Mouse (Mus musculus) E14TG2a.4 (cell line): ENCODE data around the gene Mphosph9.

ENCODE experiments used
- H3K27me3 ChIP-seq: 2 replicates; pipeline ENCODE4 v1.6.1; 2014; ENCODE audit warnings: low read length, control low read depth; ENCODE audit not compliant: insufficient read depth
- H3K36me3 ChIP-seq: 2 replicates; pipeline ENCODE4 v1.6.1; 2014; ENCODE audit warnings: low read length, control low read depth; ENCODE audit not compliant: insufficient read depth
- H3K4me1 ChIP-seq: replicated peaks from 2 replicates; pipeline ENCODE4 v1.6.1; 2014; ENCODE audit warnings: low read depth, low read length, control low read depth
- H3K4me3 ChIP-seq: replicated peaks from 2 replicates; pipeline ENCODE4 v1.5.1; 2014; ENCODE audit warnings: mild to moderate bottlenecking, low read length
- H3K9me3 ChIP-seq: 2 replicates; pipeline ENCODE4 v1.6.1; 2014; ENCODE audit warnings: low read length, control low read depth
- CTCF ChIP-seq: conservative IDR thresholded peaks from 2 replicates; pipeline ENCODE4 v1.5.1; 2014; ENCODE audit warnings: low read length
- NANOG ChIP-seq: IDR thresholded peaks from 2 replicates; pipeline ENCODE4 v1.6.1; 2014; ENCODE audit warnings: borderline replicate concordance, low read length, mixed read lengths
- POU5F1 ChIP-seq: IDR thresholded peaks from 2 replicates; pipeline ENCODE4 v1.6.1; 2014; ENCODE audit warnings: low read length, borderline replicate concordance

The Mphosph9 gene

GRCm38 (mm10) chr5:124249614-124250591, 77.9 kb downstream of the Mphosph9 start, which contains the start of gene Pitpnm2:
TSS of gene Pitpnm2 (minus strand) at chr5:124249760.
- TF ChIP-seq CTCF: no peak
- TF ChIP-seq NANOG: no peak
- no peak for TF ChIP-seq POU5F1

DNA sequence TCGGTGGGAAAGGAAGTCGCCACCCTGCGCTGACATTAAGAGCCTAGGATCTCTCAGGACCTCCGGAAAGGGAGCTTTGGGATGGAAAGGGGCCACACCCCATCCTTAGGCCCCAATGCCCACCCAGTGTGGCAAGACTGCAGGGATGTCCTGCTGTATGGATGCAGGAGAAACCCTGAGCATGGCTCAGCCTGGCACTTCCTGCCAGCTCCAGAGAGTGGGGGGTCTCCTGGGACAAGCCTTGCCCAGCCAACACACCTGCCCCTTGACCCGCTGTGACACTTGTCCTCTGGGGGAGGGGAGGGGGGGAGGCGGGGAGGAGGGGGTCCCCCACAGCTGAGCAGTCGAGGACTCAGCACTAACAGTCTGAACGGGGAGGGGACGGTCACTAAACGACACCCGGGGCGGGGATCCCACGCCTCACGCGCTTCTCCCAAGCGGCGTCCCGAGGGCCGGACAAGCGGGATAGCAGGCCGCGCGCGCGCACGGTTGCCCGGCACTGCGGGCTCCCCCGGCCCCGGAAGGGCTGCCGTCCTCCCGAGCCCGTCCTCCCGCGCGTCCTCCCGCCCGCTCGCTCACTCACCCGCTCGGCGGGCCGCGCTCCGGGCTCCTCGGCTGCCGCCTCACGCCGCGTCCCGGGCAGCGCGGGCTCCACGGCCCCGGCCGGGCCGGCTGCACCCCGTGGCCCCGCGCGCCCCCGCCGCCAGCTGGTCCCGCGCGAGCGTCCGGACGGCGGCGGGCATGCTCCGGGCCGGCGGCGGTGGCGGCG, 78.7 kb downstream of the Mphosph9 start:
- peaks cover 49% of the 10 kb centered on the region for H3K4me1 ChIP-seq
- H3K27me3 ChIP-seq: peaks cover 33% of the 10 kb centered on the region
- TF ChIP-seq CTCF: no peak
- TF ChIP-seq POU5F1: no peak
- no peak for TF ChIP-seq NANOG
- H3K9me3 ChIP-seq: no peaks in the 10 kb centered on the region
- H3K36me3 ChIP-seq: peaks cover 23% of the 10 kb centered on the region
- peak overlapping the region; percentile 81 for H3K4me3 ChIP-seq

More at GRCm38 (mm10) chr5:124249614-124250591, 77.9 kb downstream of the Mphosph9 start, which contains the start of gene Pitpnm2:
- H3K4me3 ChIP-seq: peak within 1 kb of the TSS; percentile 81
- peaks cover 27% of the 10 kb centered on the region for H3K36me3 ChIP-seq
- H3K4me1 ChIP-seq: peaks cover 41% of the 10 kb centered on the region
- H3K9me3 ChIP-seq: no peaks in the 10 kb centered on the region
- H3K27me3 ChIP-seq: peaks cover 33% of the 10 kb centered on the region

DNA sequence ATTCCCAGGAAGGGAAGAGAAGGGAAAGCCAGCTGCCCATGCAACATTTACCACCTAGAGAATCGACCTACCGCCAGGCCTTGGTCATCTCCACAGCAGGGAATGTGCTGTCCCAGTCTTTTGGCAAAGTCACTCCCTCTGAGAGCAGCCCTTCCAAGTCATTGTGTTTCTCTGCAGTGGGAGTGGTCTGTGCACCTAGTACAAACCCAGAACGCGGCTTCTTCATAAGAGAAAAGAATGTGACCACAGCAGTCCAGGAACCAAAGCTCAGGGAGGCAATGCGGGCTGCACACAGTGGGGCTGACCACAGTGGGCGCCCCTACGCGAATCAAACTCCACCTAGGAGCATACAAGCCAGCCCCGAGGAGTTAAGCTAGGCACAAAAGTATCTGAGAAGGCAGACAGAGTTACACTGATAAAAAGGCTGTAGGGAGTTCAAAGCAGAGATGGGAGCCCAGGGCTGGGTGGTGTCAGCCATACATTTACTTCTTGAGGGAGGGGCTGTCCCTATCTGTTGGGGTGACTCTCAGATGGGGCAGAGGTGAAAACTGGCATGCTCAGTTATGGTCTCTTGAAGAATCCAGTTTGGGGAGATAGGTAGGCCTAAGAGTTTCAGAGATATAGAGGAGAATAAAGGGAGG, 79.7 kb downstream of the Mphosph9 start:
- no peak overlapping the region for H3K4me3 ChIP-seq

GRCm38 (mm10) chr5:124247296-124247695, 80.5 kb downstream of the Mphosph9 start:
- H3K4me1 ChIP-seq: peaks cover 63% of the 10 kb centered on the region
- TF ChIP-seq CTCF (no peak), NANOG (no peak), POU5F1 (no peak)
- no peak overlapping the region for H3K4me3 ChIP-seq
- no peaks in the 10 kb centered on the region for H3K9me3 ChIP-seq
- peaks cover 33% of the 10 kb centered on the region for H3K27me3 ChIP-seq
- H3K36me3 ChIP-seq: peaks cover 19% of the 10 kb centered on the region

More for the DNA sequence above, 79.7 kb downstream of the Mphosph9 start:
- Histone ChIP-seq H3K4me1 (peaks cover 59% of the 10 kb centered on the region), H3K36me3 (peaks cover 20% of the 10 kb centered on the region), H3K9me3 (no peaks in the 10 kb centered on the region), H3K27me3 (peaks cover 33% of the 10 kb centered on the region)
- TF ChIP-seq POU5F1 (no peak), CTCF (no peak), NANOG (no peak)

DNA sequence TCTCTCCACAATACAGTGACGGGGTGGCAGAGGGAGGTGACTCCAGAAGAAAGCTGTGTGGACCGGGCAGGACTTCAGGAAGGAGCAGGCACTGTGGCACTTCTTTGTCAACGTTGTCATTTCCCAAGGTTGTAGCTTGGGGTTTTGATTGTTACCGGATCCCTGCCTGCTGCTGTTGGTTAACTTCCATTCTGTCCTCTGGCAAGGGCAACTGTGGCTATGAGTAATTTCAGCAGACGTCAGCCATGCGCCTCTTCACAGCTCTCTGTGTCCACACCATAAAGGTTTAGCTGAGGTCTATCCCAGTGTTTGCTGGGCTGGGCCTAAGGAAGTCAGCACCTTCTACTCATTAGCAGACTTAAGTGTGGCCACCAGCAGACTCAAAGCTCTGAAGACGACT, 82.9 kb downstream of the Mphosph9 start:
- no peaks in the 10 kb centered on the region for H3K9me3 ChIP-seq
- peaks cover 24% of the 10 kb centered on the region for H3K27me3 ChIP-seq
- TF ChIP-seq NANOG (no peak), CTCF (no peak), POU5F1 (no peak)
- no peak overlapping the region for H3K4me3 ChIP-seq
- H3K4me1 ChIP-seq: peaks cover 72% of the 10 kb centered on the region
- peaks cover 12% of the 10 kb centered on the region; the same call in 1 of the 2 replicates for H3K36me3 ChIP-seq

GRCm38 (mm10) chr5:124244449-124244848, 83.3 kb downstream of the Mphosph9 start:
- Histone ChIP-seq H3K4me1 (peaks cover 76% of the 10 kb centered on the region), H3K36me3 (peaks cover 12% of the 10 kb centered on the region; the same call in 1 of the 2 replicates), H3K9me3 (no peaks in the 10 kb centered on the region), H3K27me3 (peaks cover 23% of the 10 kb centered on the region), H3K4me3 (no peak overlapping the region)
- no peak for TF ChIP-seq POU5F1

DNA sequence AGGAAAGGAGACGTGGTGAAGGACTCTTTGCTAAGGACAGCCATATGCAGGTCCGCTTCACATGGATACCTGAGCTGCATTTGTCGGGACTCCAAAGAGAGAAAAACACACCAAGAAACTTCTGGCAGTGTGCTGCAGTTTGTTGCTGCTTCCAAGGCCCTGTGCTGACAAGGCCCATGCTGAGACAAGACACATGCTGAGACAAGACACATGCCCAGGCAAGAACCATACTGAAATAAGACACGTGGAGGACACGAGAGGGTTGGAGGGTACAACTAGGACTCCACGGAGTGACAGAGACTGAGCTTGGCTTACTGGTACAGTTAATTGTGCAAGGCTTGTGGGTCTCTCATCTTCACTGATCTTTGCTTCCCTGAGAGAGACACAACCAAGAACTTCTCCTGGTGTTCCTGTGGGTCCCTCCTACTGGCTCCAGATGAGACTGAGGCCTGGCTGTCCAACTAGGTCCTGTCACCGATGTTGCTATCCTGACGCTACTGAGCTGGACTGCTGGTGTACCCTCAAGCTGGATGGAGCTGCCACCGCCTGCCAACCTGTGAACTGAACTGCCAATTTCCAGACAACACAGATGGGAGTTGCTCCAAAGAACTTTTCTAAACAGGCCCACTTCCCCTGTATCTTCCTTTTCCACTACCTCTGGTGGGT, 84.4 kb downstream of the Mphosph9 start:
- Histone ChIP-seq H3K27me3 (peaks cover 21% of the 10 kb centered on the region), H3K9me3 (no peaks in the 10 kb centered on the region), H3K4me3 (0 out of 2 replicates have a peak overlapping the region, but pooled peaks have one; percentile 20), H3K36me3 (peaks cover 12% of the 10 kb centered on the region; the same call in 1 of the 2 replicates), H3K4me1 (peaks cover 81% of the 10 kb centered on the region)
- TF ChIP-seq NANOG (no peak), CTCF (no peak), POU5F1 (no peak)
